Mouse (Mus musculus) monocyte, adult 2 months (primary cell): Measurements from ENCODE around the gene Mrgprf.

Source experiments
- DNase-seq, 2 experiments: peaks; one replicate each; pipeline ENCODE4 v3.0.0; 2022; ENCODE audit warnings: low spot score in 2 of 2, low read depth in 1 of 2

The Mrgprf gene

GRCm38 (mm10) chr7:145300321-145301007 lies at the start of gene Mrgprf:
TSS of gene Mrgprf (plus strand) at chr7:145300828.
- DNase-seq = no peak

GRCm38 (mm10) chr7:145252715-145253476 lies 47.7 kb upstream of the Mrgprf start:
- DNase-seq = peak in 1 of 2 experiments; percentile 37

- DNase-seq = no peak
Measured at GRCm38 (mm10) chr7:145253986-145254630, 46.5 kb upstream of the Mrgprf start.

GRCm38 (mm10) chr7:145256092-145256491 lies 44.5 kb upstream of the Mrgprf start:
- DNase-seq = no peak

- DNase-seq = no peak
Measured at GRCm38 (mm10) chr7:145264202-145264601, 36.4 kb upstream of the Mrgprf start.

GRCm38 (mm10) chr7:145266011-145266410 lies 34.6 kb upstream of the Mrgprf start:
- DNase-seq = no peak

GRCm38 (mm10) chr7:145268890-145269289 lies 31.7 kb upstream of the Mrgprf start:
- no peak for DNase-seq

- no peak for DNase-seq
Measured at GRCm38 (mm10) chr7:145270955-145271354, 29.7 kb upstream of the Mrgprf start.

GRCm38 (mm10) chr7:145275488-145275887 lies 25.1 kb upstream of the Mrgprf start:
- no peak for DNase-seq

- DNase-seq = no peak
Measured at GRCm38 (mm10) chr7:145281396-145281795, 19.2 kb upstream of the Mrgprf start.

- peak in 1 of 2 experiments; percentile 42 for DNase-seq
Measured at GRCm38 (mm10) chr7:145283041-145283440, 17.6 kb upstream of the Mrgprf start.

- DNase-seq = peak; percentile 65 to 85
Measured at GRCm38 (mm10) chr7:145283487-145284187, 17.0 kb upstream of the Mrgprf start, which contains the start of gene Tpcn2. TSS of gene Tpcn2 (minus strand) at chr7:145284011.

GRCm38 (mm10) chr7:145284293-145284692 lies 16.3 kb upstream of the Mrgprf start:
- no peak for DNase-seq

- no peak for DNase-seq
Measured at GRCm38 (mm10) chr7:145285476-145285875, 15.2 kb upstream of the Mrgprf start.

GRCm38 (mm10) chr7:145287410-145287809 lies 13.2 kb upstream of the Mrgprf start:
- DNase-seq = no peak

GRCm38 (mm10) chr7:145289302-145289701 lies 11.3 kb upstream of the Mrgprf start:
- DNase-seq = no peak

GRCm38 (mm10) chr7:145291847-145292246 lies 8.8 kb upstream of the Mrgprf start:
- no peak for DNase-seq

- no peak for DNase-seq
Measured at GRCm38 (mm10) chr7:145292726-145293125, 7.9 kb upstream of the Mrgprf start.

- no peak for DNase-seq
Measured at GRCm38 (mm10) chr7:145293859-145294258, 6.8 kb upstream of the Mrgprf start.

- no peak for DNase-seq
Measured at GRCm38 (mm10) chr7:145298666-145299490, 1.8 kb upstream of the Mrgprf start.
